Mouse (Mus musculus): ENCODE results near the gene Phlda2. TPM values are rescaled to one million over a fixed set of nuclear protein-coding genes. Genes with fewer than 3 reads are reported as not detected.
A peak's percentile ranks its signal among the peaks of the same experiment; 100 is the strongest.

The Phlda2 gene
- total and polyA plus RNA-seq, 3 experiments, result not detected

- no peak for DNase-seq (ENCODE audit: extremely low read depth)
- H3K4me3 ChIP-seq (replicated peaks in 1 of 3; ENCODE audit: low read depth in 2 of 3, low read length in 2 of 3, poor library complexity in 1 of 3), result no peak overlapping the region
- no peak for TF ChIP-seq PAX5 (IDR thresholded peaks at IDR 0.05; ENCODE audit: low read length)
- TF ChIP-seq NRF1 (IDR thresholded peaks at IDR 0.05; ENCODE audit: low read depth, low read length), result no peak
- peaks cover 57% of the 10 kb centered on the region for H3K27me3 ChIP-seq (replicated peaks)
- H3K36me3 ChIP-seq (replicated peaks in 1 of 2; ENCODE audit: control insufficient read depth in 1 of 2, insufficient read depth in 1 of 2, low read length in 1 of 2), result no peaks in the 10 kb centered on the region
- in situ Hi-C loops (cut with MboI; ENCODE audit: low pct_ligation_motif_present, low pct_unique_long_range_greater_than_20kb, low sequenced_read_pairs) (no loop called here), dilution Hi-C loops (cut with MboI; ENCODE audit: extremely low pct_ligation_motif_present, extremely low pct_unique_long_range_greater_than_20kb, low sequenced_read_pairs) (no loop called here)
- H3K27ac ChIP-seq (ENCODE audit: insufficient read depth, low read depth), result no peak overlapping the region
- no peaks in the 10 kb centered on the region for H3K9me3 ChIP-seq (replicated peaks; ENCODE audit: low read length)
- H3K4me1 ChIP-seq (ENCODE audit: control insufficient read depth in 1 of 2, insufficient read depth in 2 of 2), result peaks cover 0 to 19% of the 10 kb centered on the region in 2 experiments; a peak in 2 of 4 replicates
- H3K79me2 ChIP-seq (replicated peaks; ENCODE audit: control insufficient read depth, extremely low read depth, insufficient read depth, poor library complexity, severe bottlenecking), result no peaks in the 10 kb centered on the region
- H3K9ac ChIP-seq (ENCODE audit: insufficient read depth, low read depth), result no peak overlapping the region
- no peak overlapping the region for H3K4me2 ChIP-seq (ENCODE audit: insufficient read depth, low read depth, poor library complexity, severe bottlenecking)
These were observed 28.1 kb downstream of the Phlda2 start for GRCm38 (mm10) chr7:143474811-143475210.

GRCm38 (mm10) chr7:143473347-143474101 lies 29.4 kb downstream of the Phlda2 start, which contains the start of gene Slc22a18:
Gene Slc22a18, plus strand, starts transcription at chr7:143473736.
- Histone ChIP-seq H3K9me3 (replicated peaks; ENCODE audit: low read length) (no peaks in the 10 kb centered on the region), H3K36me3 (replicated peaks in 1 of 2; ENCODE audit: control insufficient read depth in 1 of 2, insufficient read depth in 1 of 2, low read length in 1 of 2) (no peaks in the 10 kb centered on the region), H3K79me2 (replicated peaks; ENCODE audit: control insufficient read depth, extremely low read depth, insufficient read depth, poor library complexity, severe bottlenecking) (no peaks in the 10 kb centered on the region), H3K4me2 (ENCODE audit: insufficient read depth, low read depth, poor library complexity, severe bottlenecking) (no peak within 1 kb of the TSS), H3K27ac (ENCODE audit: insufficient read depth, low read depth) (no peak within 1 kb of the TSS), H3K4me1 (ENCODE audit: control insufficient read depth in 1 of 2, insufficient read depth in 2 of 2) (peaks cover 0 to 19% of the 10 kb centered on the region in 2 experiments; a peak in 2 of 4 replicates), H3K9ac (ENCODE audit: insufficient read depth, low read depth) (no peak within 1 kb of the TSS), H3K27me3 (replicated peaks) (peaks cover 55% of the 10 kb centered on the region), H3K4me3 (replicated peaks in 1 of 3; ENCODE audit: low read depth in 2 of 3, low read length in 2 of 3, poor library complexity in 1 of 3) (peak within 1 kb of the TSS in 2 of 3 experiments; percentile 11 to 13)
- peak; percentile 27 for DNase-seq (ENCODE audit: extremely low read depth)
- in situ Hi-C loops (cut with MboI; ENCODE audit: low pct_ligation_motif_present, low pct_unique_long_range_greater_than_20kb, low sequenced_read_pairs), result no loop called here
- TF ChIP-seq KAT2A (IDR thresholded peaks at IDR 0.05; ENCODE audit: insufficient replicate concordance, low read length), result no peak
- TF ChIP-seq RAD21 (IDR thresholded peaks at IDR 0.05; ENCODE audit: low read depth, low read length), result no peak
- TF ChIP-seq TCF12 (IDR thresholded peaks at IDR 0.05; ENCODE audit: low read depth, low read length), result no peak
- no peak for TF ChIP-seq POLR2AphosphoS2 (IDR thresholded peaks at IDR 0.05; ENCODE audit: low read depth, low read length)
- TF ChIP-seq ETS1 (conservative IDR thresholded peaks at IDR 0.05; ENCODE audit: low read depth, low read length), result no peak
- no peak for TF ChIP-seq RCOR1 (conservative IDR thresholded peaks at IDR 0.05; ENCODE audit: low read depth, low read length)
- no peak for TF ChIP-seq GABPA (IDR thresholded peaks at IDR 0.05; ENCODE audit: insufficient replicate concordance, low read depth, low read length)
- TF ChIP-seq ZMIZ1 (IDR thresholded peaks at IDR 0.05; ENCODE audit: low read depth, low read length), result no peak
- no peak for TF ChIP-seq USF2 (conservative IDR thresholded peaks at IDR 0.05; ENCODE audit: low read depth, low read length)
- TF ChIP-seq CHD2 (IDR thresholded peaks at IDR 0.05; ENCODE audit: low read length), result no peak
- no peak for TF ChIP-seq ZKSCAN1 (IDR thresholded peaks at IDR 0.05; ENCODE audit: borderline replicate concordance, low read depth, low read length)
- no peak for TF ChIP-seq USF1 (IDR thresholded peaks at IDR 0.05; ENCODE audit: low read depth, low read length)
- TF ChIP-seq ZC3H11A (IDR thresholded peaks at IDR 0.05; ENCODE audit: low read depth, low read length), result no peak
- no peak for TF ChIP-seq JUND (conservative IDR thresholded peaks at IDR 0.05; ENCODE audit: low read depth, low read length)
- peak; percentile 89 for TF ChIP-seq ELF1 (IDR thresholded peaks at IDR 0.05; ENCODE audit: low read depth, low read length)
- TF ChIP-seq BHLHE40 (IDR thresholded peaks at IDR 0.05; ENCODE audit: low read depth, low read length), result no peak
- no peak for TF ChIP-seq MXI1 (IDR thresholded peaks at IDR 0.05; ENCODE audit: low read depth, low read length)
- TF ChIP-seq MAX (IDR thresholded peaks at IDR 0.05; ENCODE audit: low read length), result no peak
- no peak for TF ChIP-seq CHD1 (IDR thresholded peaks at IDR 0.05; ENCODE audit: low read depth, low read length)
- no peak for TF ChIP-seq NELFE (IDR thresholded peaks at IDR 0.05; ENCODE audit: low read depth, low read length)
- TF ChIP-seq EP300 (IDR thresholded peaks at IDR 0.05; ENCODE audit: low read length), result 0 out of 2 replicates have a peak, but pooled peaks have one; percentile 16
- no peak for TF ChIP-seq POLR2A (IDR thresholded peaks at IDR 0.05; ENCODE audit: low read depth, low read length)
- no peak for TF ChIP-seq MYC (IDR thresholded peaks at IDR 0.05; ENCODE audit: low read depth, low read length)
- no peak for TF ChIP-seq JUN (IDR thresholded peaks at IDR 0.05; ENCODE audit: insufficient read depth, low read depth, low read length)
- peak; percentile 63 for TF ChIP-seq SIN3A (IDR thresholded peaks at IDR 0.05; ENCODE audit: low read length)
- no peak for TF ChIP-seq ZNF384 (IDR thresholded peaks at IDR 0.05; ENCODE audit: low read depth, low read length)
- dilution Hi-C loops (cut with MboI; ENCODE audit: extremely low pct_ligation_motif_present, extremely low pct_unique_long_range_greater_than_20kb, low sequenced_read_pairs), result no loop called here

Data from CH12.LX (cell line).